Mouse (Mus musculus) kidney, postnatal 14 days (tissue): ENCODE data around the gene Gm45337.
A peak's percentile ranks its signal among the peaks of the same experiment; 100 is the strongest.
"Not testable (repeated sequence)": the region's sequence is repeated elsewhere in the genome, so short reads cannot be mapped to it uniquely, and the experiment has no call there.

Experiments used
- DNase-seq: peaks from one replicate; pipeline ENCODE4 v3.0.0; 2022; ENCODE audit warnings: mixed read lengths

Gm45337 gene

GRCm38 (mm10) chr7:142144507-142144906, at the start of gene Gm45337:
Gene Gm45337, minus strand, starts transcription at chr7:142144607.
- DNase-seq: no peak

GRCm38 (mm10) chr7:142190289-142190688, 45.9 kb upstream of the Gm45337 start, which contains the start of gene Gm10153:
Gene Gm10153, minus strand, starts transcription at chr7:142190389.
- no peak for DNase-seq

DNA sequence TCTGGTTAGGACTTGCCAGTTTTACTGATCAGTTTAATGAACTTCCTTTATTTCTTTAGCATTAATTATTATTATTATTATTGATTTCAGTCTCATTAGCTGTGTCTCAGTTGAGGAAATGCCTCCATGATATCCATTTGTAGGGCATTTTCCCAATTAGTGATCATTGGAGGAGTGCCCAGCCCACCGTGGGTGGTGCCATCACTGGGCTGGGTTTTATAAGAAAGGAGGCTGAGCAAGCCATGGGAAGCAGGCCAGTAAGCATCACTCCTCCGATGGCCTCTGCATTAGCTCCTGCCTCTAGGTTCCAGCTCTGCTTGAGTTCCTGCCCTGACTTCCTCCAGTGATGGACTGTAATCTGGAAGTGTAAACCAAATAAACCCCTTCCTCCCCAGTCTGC, 43.7 kb upstream of the Gm45337 start:
- no peak for DNase-seq

- no peak for DNase-seq
These were observed 36.6 kb upstream of the Gm45337 start for GRCm38 (mm10) chr7:142181021-142181420.

DNA sequence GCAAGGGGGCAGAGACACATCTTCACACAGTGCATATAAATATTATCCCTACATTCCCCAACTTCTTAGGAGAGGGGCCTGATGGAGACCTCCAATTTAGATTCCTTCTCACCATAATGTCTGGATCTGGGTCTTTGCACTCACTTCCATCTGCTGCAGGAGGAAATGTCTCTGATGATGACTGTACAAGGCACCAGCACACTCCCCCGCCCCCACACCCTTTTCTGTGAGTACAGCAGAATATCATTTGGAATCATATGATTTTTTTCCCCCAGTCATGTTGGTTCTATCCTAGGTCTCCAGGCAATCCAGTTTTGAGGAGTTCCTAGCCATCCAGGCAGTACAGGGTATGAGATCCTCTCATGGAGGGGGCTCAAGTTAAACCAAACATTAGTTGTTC, 34.3 kb upstream of the Gm45337 start:
- DNase-seq: no peak

DNA sequence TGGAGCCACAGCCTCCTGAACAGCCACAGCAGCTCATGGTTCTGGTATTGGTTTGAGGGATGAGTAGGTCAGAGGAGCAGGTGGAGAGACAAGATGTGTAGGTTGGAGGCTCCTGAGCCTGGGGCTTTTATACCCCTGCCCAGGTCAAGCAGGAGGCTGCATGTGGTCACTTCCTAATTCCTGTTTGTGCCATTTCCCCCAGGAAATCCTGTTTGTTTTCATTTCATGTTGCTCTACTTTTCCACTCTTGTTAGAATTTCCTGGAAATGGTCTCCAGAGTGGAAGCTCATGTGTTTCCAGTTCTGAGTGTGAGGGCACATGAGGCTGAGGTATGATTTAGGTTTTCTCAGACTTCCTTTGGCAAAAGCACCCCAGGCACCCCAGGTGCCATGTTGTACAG, 31.5 kb upstream of the Gm45337 start, which contains the start of gene Krtap5-2:
Gene Krtap5-2 (minus strand): TSS at position 101 of the 400 bp plus-strand sequence.
- not testable (repeated sequence) for DNase-seq

DNA sequence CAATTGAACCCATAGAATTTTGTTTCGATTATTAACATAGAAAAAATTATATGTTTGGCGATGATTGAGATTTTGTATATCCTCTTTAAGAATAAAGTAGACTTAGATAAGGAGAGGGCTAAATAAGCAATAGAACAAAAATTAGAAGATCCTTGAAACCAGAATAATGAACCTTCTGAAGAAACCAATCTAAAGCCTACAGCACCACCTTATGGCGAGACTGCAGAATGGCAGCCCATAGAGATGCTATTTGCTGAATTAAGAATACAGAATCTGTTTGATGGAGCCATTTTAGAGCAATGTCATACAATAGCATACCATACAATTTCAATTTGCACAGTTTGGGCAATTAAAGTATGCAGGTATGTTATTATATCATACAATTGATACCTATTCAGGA, 25.4 kb upstream of the Gm45337 start:
- no peak for DNase-seq

DNA sequence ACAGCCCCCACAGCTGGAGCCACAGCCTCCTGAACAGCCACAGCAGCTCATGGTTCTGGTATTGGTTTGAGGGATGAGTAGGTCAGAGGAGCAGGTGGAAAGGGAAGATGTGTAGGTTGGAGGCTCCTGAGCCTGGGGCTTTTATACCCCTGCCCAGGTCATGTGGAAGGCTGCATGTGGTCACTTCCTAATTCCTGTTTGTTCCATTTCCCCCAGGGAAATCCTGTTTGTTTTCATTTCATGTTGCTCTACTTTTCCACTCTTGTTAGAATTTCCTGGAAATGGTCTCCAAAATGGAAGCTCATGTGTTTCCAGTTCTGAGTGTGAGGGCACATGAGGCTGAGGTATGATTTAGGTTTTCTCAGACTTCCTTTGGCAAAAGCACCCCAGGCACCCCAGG, 21.2 kb upstream of the Gm45337 start, which contains the start of gene Gm4553:
Gene Gm4553 (minus strand): TSS at position 101 of the 400 bp plus-strand sequence.
- not testable (repeated sequence) for DNase-seq

- DNase-seq: no peak
These were observed 15.0 kb upstream of the Gm45337 start for GRCm38 (mm10) chr7:142159366-142159765.

DNA sequence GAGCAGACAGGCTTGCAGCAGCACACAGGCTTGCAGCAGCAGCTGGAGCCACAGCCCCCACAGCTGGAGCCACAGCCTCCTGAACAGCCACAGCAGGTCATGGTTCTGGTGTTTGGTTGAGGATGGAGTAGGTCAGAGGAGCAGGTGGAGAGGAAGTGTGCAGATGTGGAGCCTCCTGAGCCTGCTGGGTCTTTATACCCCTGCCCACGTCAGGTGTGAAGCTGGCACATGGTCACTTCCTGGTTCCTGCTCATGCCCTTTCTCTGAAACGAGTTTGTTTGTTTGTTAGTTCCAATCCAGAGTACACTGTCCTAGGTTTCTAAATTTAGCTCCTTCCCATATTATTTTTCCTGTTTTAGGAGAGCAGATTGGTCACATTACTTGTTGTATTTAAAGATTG, 12.6 kb upstream of the Gm45337 start, which contains the start of gene Gm29735:
Gene Gm29735 (minus strand): TSS at position 101 of the 400 bp plus-strand sequence.
- DNase-seq: not testable (repeated sequence)

- DNase-seq: no peak
These were observed 10.9 kb upstream of the Gm45337 start for GRCm38 (mm10) chr7:142155308-142155707.

- DNase-seq: no peak
These were observed 7.8 kb upstream of the Gm45337 start for GRCm38 (mm10) chr7:142152191-142152590.

DNA sequence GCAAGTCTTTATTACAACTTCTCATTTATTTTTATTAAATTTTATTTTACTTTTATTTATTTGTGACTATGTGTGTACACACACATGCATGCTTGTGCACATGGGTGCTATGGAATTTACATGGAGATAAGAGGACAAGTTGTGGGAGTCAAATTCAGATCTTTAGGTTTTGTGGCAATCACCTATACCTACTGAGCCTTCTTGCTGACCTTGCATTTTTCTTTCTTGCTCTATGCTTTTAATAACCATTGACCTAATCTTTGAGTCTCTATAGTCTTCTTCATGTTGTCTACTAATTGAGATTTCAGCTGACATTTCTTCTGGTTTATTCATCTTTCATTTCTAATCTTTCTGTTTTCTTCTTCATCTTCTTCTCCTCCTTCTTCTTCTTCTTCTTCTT, 4.2 kb upstream of the Gm45337 start:
- DNase-seq: no peak

- peak; percentile 66 for DNase-seq
These were observed 1.6 kb upstream of the Gm45337 start for GRCm38 (mm10) chr7:142146033-142146432.

GRCm38 (mm10) chr7:142145413-142145940, 1.1 kb upstream of the Gm45337 start:
- DNase-seq: no peak

GRCm38 (mm10) chr7:142143506-142144010, 849 bp downstream of the Gm45337 start:
- not testable (repeated sequence) for DNase-seq

DNA sequence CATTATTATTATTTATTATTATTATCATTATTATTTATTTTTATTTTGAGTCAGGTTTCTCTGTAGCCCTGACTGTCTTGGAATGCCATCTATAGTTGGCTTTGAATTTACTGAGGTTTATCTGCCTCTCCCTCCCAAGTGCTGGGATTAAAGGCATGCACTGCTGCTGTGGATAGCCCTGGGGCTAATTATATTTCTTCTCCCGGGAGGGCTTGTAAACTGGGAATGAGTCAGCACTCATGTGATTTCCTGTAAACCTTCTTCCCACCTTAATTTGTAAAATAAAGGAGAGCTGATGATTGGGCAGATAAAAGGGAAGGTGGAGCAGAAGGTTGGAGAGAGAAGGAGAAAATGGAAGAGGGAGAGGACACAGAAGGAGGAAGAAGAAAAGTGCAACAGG, 3.7 kb downstream of the Gm45337 start:
- no peak for DNase-seq

GRCm38 (mm10) chr7:142135934-142136333, 8.5 kb downstream of the Gm45337 start, which contains the start of gene Gm39115:
Gene Gm39115, minus strand, starts transcription at chr7:142136034.
- not testable (repeated sequence) for DNase-seq

DNA sequence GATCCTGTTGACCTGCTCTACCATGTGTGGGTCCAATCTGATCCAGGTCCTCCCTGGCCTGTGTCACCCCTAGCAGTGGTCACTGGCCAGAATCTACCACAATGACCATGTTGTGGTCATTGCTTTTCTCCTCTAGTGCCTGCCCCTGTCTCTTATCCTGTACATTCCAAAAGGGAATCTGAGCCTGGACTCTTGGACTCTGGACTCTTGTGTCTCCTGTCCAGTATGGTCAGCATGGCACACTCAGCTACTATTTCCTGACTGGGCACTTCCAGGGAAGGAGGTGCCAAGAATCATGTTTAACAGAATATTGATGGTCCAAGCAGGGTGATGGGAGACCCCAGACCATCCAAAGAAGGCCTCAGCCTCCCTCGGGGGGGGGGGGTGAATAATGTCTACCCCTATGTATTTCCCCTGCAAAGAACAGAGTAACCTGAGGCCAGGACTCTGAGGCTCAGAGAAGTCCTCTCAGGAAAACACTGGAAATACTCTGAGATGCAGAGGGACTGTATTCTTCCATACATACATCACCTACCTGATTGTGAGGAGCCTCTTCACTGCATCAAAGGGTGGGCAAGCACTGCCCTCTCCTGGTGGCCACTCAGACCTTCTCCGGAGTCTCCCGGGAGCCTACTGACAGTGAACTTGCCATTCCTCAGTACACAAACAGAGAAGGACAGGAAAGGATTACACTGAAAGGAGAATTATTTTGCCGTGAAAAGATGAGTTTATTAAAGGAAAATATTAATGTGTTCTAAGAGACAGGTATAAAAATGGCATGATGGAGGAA, 10.0 kb downstream of the Gm45337 start:
- peak; percentile 45 for DNase-seq

DNA sequence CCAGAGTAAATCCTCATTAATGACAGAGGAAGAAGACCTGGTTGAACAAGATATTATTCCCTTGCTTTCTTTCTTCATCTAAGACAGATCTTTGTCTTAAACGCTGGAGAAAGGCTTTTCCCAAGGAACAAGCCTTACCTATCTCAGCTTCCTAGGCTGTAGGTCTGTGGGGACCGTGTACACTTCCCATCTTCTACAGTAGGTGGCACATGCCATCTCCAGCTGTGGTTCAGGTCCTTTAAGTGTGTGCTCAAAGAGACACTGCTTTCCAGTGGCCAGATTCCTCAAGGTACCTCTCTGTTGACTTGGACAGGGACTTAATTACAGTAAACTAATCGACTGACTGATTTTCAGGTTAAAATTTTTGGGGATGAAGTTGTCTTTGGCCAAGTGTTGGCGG, 15.6 kb downstream of the Gm45337 start:
- DNase-seq: no peak

GRCm38 (mm10) chr7:142120629-142121028, 23.8 kb downstream of the Gm45337 start, which contains the start of gene Gm45618:
Gene Gm45618, minus strand, starts transcription at chr7:142120729.
- DNase-seq: not testable (repeated sequence)

GRCm38 (mm10) chr7:142119632-142120031, 24.8 kb downstream of the Gm45337 start:
- DNase-seq: no peak

DNA sequence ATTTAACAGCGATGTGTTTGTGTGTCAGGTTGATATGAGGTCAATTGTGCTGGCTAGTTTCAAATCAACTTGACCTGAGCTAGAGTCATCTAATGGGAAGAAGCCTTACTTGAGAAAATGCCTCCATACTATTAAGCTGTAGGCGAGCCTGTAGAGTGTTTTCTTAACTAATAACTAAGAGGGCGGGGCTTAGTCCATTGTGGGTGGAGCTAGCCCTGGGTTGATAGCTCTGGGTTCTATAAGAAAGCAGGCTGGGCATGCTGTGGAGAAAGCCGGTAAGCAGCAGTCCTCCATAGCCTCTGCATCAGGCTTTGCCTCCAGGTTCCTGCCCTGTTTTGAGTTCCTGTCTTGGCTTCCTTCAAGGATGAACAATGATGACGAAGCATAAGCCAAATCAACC, 39.7 kb downstream of the Gm45337 start:
- DNase-seq: no peak

GRCm38 (mm10) chr7:142097776-142098175, 46.6 kb downstream of the Gm45337 start:
- DNase-seq: peak; percentile 85
